Mouse (Mus musculus): ENCODE results near the gene Cnot11. TPM values are rescaled to one million over a fixed set of nuclear protein-coding genes. Genes with fewer than 3 reads are reported as not detected.
A peak's percentile ranks its signal among the peaks of the same experiment; 100 is the strongest.

Gene Cnot11
- polyA plus RNA-seq, 1 experiment = 18.8 TPM

- no peak overlapping the region for H3K27ac ChIP-seq (ENCODE audit: control insufficient read depth, insufficient read depth, low read depth, low read length, poor library complexity)
- H3K4me1 ChIP-seq (ENCODE audit: control insufficient read depth, insufficient read depth, low read length) = peaks cover 9% of the 10 kb centered on the region; the same call in 1 of the 2 replicates
- TF ChIP-seq CTCF (IDR thresholded peaks at IDR 0.05; ENCODE audit: control insufficient read depth, insufficient read depth, low read length) = peak; percentile 63
- no peak for TF ChIP-seq POLR2A (IDR thresholded peaks at IDR 0.05; ENCODE audit: borderline replicate concordance, control insufficient read depth, low read depth, low read length)
- H3K4me3 ChIP-seq (replicated peaks; ENCODE audit: control insufficient read depth, low read depth, low read length) = no peak overlapping the region
- 7% methylated on average over 1 of the region's 1 CpGs for WGBS
These were observed 30.5 kb upstream of the Cnot11 start for GRCm38 (mm10) chr1:39504261-39504660.

GRCm38 (mm10) chr1:39505600-39505999, 29.2 kb upstream of the Cnot11 start:
- WGBS = 70% methylated on average over 9 of the region's 9 CpGs
- Histone ChIP-seq H3K4me3 (replicated peaks; ENCODE audit: control insufficient read depth, low read depth, low read length) (no peak overlapping the region), H3K27ac (ENCODE audit: control insufficient read depth, insufficient read depth, low read depth, low read length, poor library complexity) (no peak overlapping the region), H3K4me1 (ENCODE audit: control insufficient read depth, insufficient read depth, low read length) (peaks cover 7% of the 10 kb centered on the region; the same call in 1 of the 2 replicates)
- no peak for TF ChIP-seq CTCF (IDR thresholded peaks at IDR 0.05; ENCODE audit: control insufficient read depth, insufficient read depth, low read length)
- no peak for TF ChIP-seq POLR2A (IDR thresholded peaks at IDR 0.05; ENCODE audit: borderline replicate concordance, control insufficient read depth, low read depth, low read length)

DNA sequence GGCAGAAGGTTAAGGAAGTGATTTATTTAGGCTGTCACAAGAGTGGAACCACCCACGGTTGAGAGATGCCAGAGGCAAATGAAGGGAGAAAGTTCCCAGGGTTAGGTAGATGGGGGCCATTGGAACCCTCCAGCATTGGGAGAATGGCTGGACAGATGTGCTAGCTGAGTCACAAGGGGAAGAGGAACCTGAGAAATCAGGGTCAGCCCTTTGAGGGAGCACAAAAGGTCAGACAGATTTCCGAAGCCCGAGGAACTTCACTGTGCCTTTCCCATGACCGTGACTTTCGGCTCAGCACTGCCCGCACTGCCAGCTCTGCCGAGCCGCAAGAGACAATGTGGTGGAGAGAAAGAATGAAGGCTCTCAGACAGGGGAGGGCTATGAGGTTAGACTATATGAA, 23.0 kb upstream of the Cnot11 start:
- 71% methylated on average over 8 of the region's 8 CpGs for WGBS
- no peak overlapping the region for H3K4me3 ChIP-seq (replicated peaks; ENCODE audit: control insufficient read depth, low read depth, low read length)
- no peak overlapping the region for H3K27ac ChIP-seq (ENCODE audit: control insufficient read depth, insufficient read depth, low read depth, low read length, poor library complexity)
- TF ChIP-seq CTCF (IDR thresholded peaks at IDR 0.05; ENCODE audit: control insufficient read depth, insufficient read depth, low read length) (no peak), POLR2A (IDR thresholded peaks at IDR 0.05; ENCODE audit: borderline replicate concordance, control insufficient read depth, low read depth, low read length) (no peak)
- no peaks in the 10 kb centered on the region for H3K4me1 ChIP-seq (ENCODE audit: control insufficient read depth, insufficient read depth, low read length)

GRCm38 (mm10) chr1:39512183-39512582, 22.6 kb upstream of the Cnot11 start:
- Histone ChIP-seq H3K4me1 (ENCODE audit: control insufficient read depth, insufficient read depth, low read length) (no peaks in the 10 kb centered on the region), H3K27ac (ENCODE audit: control insufficient read depth, insufficient read depth, low read depth, low read length, poor library complexity) (no peak overlapping the region)
- WGBS = 81% methylated on average over 1 of the region's 1 CpGs

GRCm38 (mm10) chr1:39515303-39515991, 19.3 kb upstream of the Cnot11 start:
- TF ChIP-seq CTCF (IDR thresholded peaks at IDR 0.05; ENCODE audit: control insufficient read depth, insufficient read depth, low read length) = no peak
- TF ChIP-seq POLR2A (IDR thresholded peaks at IDR 0.05; ENCODE audit: borderline replicate concordance, control insufficient read depth, low read depth, low read length) = no peak
- H3K4me3 ChIP-seq (replicated peaks; ENCODE audit: control insufficient read depth, low read depth, low read length) = no peak overlapping the region
- H3K27ac ChIP-seq (ENCODE audit: control insufficient read depth, insufficient read depth, low read depth, low read length, poor library complexity) = no peak overlapping the region
- 77% methylated on average over 10 of the region's 10 CpGs for WGBS
- H3K4me1 ChIP-seq (ENCODE audit: control insufficient read depth, insufficient read depth, low read length) = no peaks in the 10 kb centered on the region; the same call in 1 of the 2 replicates

More at GRCm38 (mm10) chr1:39512183-39512582, 22.6 kb upstream of the Cnot11 start:
- TF ChIP-seq CTCF (IDR thresholded peaks at IDR 0.05; ENCODE audit: control insufficient read depth, insufficient read depth, low read length) (no peak), POLR2A (IDR thresholded peaks at IDR 0.05; ENCODE audit: borderline replicate concordance, control insufficient read depth, low read depth, low read length) (no peak)
- H3K4me3 ChIP-seq (replicated peaks; ENCODE audit: control insufficient read depth, low read depth, low read length) = no peak overlapping the region

DNA sequence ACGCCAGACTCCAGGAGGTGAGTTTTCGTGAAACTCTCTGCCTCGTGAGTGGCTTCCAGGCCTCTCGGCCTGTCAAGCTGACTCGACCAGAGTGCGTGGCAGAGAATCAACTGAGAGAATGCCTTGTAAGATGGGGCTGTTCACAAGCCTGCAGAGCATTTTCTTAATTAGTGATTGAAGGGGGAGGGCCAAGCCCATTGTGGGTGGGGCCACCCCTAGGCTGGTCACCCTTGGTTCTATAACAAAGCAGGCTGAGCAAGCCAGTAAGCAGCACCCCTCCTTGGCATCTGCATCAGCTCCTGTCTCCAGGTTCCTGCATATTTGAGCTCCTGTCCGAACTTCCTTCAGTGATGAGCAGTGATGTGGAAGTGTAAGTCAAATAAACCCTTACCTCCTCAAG, 13.5 kb upstream of the Cnot11 start:
- Histone ChIP-seq H3K4me3 (replicated peaks; ENCODE audit: control insufficient read depth, low read depth, low read length) (no peak overlapping the region), H3K4me1 (ENCODE audit: control insufficient read depth, insufficient read depth, low read length) (peaks cover 1% of the 10 kb centered on the region), H3K27ac (ENCODE audit: control insufficient read depth, insufficient read depth, low read depth, low read length, poor library complexity) (no peak overlapping the region)
- 85% methylated on average over 7 of the region's 7 CpGs for WGBS
- no peak for TF ChIP-seq POLR2A (IDR thresholded peaks at IDR 0.05; ENCODE audit: borderline replicate concordance, control insufficient read depth, low read depth, low read length)
- no peak for TF ChIP-seq CTCF (IDR thresholded peaks at IDR 0.05; ENCODE audit: control insufficient read depth, insufficient read depth, low read length)

- TF ChIP-seq CTCF (IDR thresholded peaks at IDR 0.05; ENCODE audit: control insufficient read depth, insufficient read depth, low read length) (peak; percentile 52), POLR2A (IDR thresholded peaks at IDR 0.05; ENCODE audit: borderline replicate concordance, control insufficient read depth, low read depth, low read length) (no peak)
- H3K4me1 ChIP-seq (ENCODE audit: control insufficient read depth, insufficient read depth, low read length) = peaks cover 8% of the 10 kb centered on the region
- 22% methylated on average over 5 of the region's 5 CpGs for WGBS
- no peak overlapping the region for H3K4me3 ChIP-seq (replicated peaks; ENCODE audit: control insufficient read depth, low read depth, low read length)
- no peak overlapping the region for H3K27ac ChIP-seq (ENCODE audit: control insufficient read depth, insufficient read depth, low read depth, low read length, poor library complexity)
These were observed 12.3 kb upstream of the Cnot11 start for GRCm38 (mm10) chr1:39522519-39522918.

DNA sequence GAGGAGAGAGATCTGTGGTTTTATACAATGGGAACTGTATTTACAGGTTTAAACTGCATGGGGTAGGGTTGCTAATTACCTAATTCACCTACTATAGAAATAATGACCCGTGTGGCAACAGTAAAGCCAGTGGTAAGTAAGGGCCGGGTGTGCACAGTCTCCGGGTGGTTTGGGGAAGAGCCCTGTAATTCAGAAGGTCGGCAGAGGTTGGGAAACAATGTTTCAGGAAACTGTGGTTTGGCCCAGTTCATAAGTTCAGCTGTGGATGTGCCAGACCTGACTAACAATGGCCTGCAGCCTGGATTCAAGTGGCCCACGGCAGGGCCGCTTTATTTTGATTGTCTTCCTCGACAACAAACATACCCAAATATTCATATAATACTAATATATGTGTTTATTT, 9.0 kb upstream of the Cnot11 start:
- no peak for TF ChIP-seq CTCF (IDR thresholded peaks at IDR 0.05; ENCODE audit: control insufficient read depth, insufficient read depth, low read length)
- TF ChIP-seq POLR2A (IDR thresholded peaks at IDR 0.05; ENCODE audit: borderline replicate concordance, control insufficient read depth, low read depth, low read length) = no peak
- no peak overlapping the region for H3K4me3 ChIP-seq (replicated peaks; ENCODE audit: control insufficient read depth, low read depth, low read length)
- H3K27ac ChIP-seq (ENCODE audit: control insufficient read depth, insufficient read depth, low read depth, low read length, poor library complexity) = peak overlapping the region; percentile 75
- 4% methylated on average over 7 of the region's 7 CpGs for WGBS
- H3K4me1 ChIP-seq (ENCODE audit: control insufficient read depth, insufficient read depth, low read length) = peaks cover 9% of the 10 kb centered on the region; the same call in 1 of the 2 replicates
